Mouse (Mus musculus) lung, postnatal 0 days (tissue): ENCODE measurements around the gene Slc31a2. TPM values are rescaled to one million over a fixed set of nuclear protein-coding genes. Genes with fewer than 3 reads are reported as not detected.

Source experiments
- ATAC-seq: fragments of 200-750 bp; cut with Nextera tagmentation; 2 replicates; pipeline ENCODE4 v1.8.0; 2017; ENCODE audit warnings: moderate library complexity
- DNase-seq: peaks from one replicate; pipeline ENCODE4 v3.0.0-alpha.2; 2016; ENCODE audit warnings: low spot score
- H3K27ac ChIP-seq: fragments of 300-500 bp; sonication (generic); 2 replicates; pipeline ENCODE4 v1.5.1; 2014; ENCODE audit warnings: antibody characterized with exemption, mild to moderate bottlenecking, low read length, mixed read lengths
- H3K27me3 ChIP-seq: fragments of 300-500 bp; sonication (generic); replicated peaks from 2 replicates; pipeline ENCODE4 v1.6.1; 2014; ENCODE audit warnings: low read length, mixed read lengths; ENCODE audit not compliant: insufficient read depth
- H3K36me3 ChIP-seq: fragments of 300-500 bp; sonication (generic); 2 replicates; pipeline ENCODE4 v1.6.1; 2014; ENCODE audit warnings: low read length, mixed read lengths; ENCODE audit not compliant: insufficient read depth
- H3K4me1 ChIP-seq: fragments of 300-500 bp; sonication (generic); 2 replicates; pipeline ENCODE4 v1.6.1; 2014; ENCODE audit warnings: antibody characterized with exemption, low read depth, low read length, mixed read lengths; ENCODE audit not compliant: insufficient read depth
- H3K4me2 ChIP-seq: fragments of 300-500 bp; sonication (generic); replicated peaks from 2 replicates; pipeline ENCODE4 v1.6.1; 2014; ENCODE audit warnings: low read depth, mild to moderate bottlenecking, low read length, moderate library complexity, mixed read lengths
- H3K4me3 ChIP-seq: fragments of 300-500 bp; sonication (generic); 2 replicates; pipeline ENCODE4 v1.5.1; 2014; ENCODE audit warnings: low read depth, low read length
- H3K9ac ChIP-seq: fragments of 300-500 bp; sonication (generic); replicated peaks from 2 replicates; pipeline ENCODE4 v1.6.1; 2014; ENCODE audit warnings: low read depth, mild to moderate bottlenecking
- H3K9me3 ChIP-seq: fragments of 300-500 bp; sonication (generic); 2 replicates; pipeline ENCODE4 v1.6.1; 2016; ENCODE audit warnings: low read length, mixed read lengths
- CTCF ChIP-seq: IDR thresholded peaks from 2 replicates; pipeline ENCODE4 v1.5.1; 2016; ENCODE audit warnings: antibody characterized with exemption, mild to moderate bottlenecking
- EP300 ChIP-seq: IDR thresholded peaks from 2 replicates; pipeline ENCODE4 v1.6.1; 2016; ENCODE audit warnings: antibody characterized with exemption, mild to moderate bottlenecking, control low read depth
- WGBS: fragments of 180-500 bp; shearing (Covaris S2); extraction: QIAGEN DNeasy Blood & Tissue Kit; methylation state at CpG from one replicate; pipeline ENCODE4 v1.1.7; 2014; 5-methylcytosine and 5-hydroxymethylcytosine counted together
- polyA plus RNA-seq: library from polyadenylated mRNA; unstranded; fragments of >200 nt; fragmentation: Nextera tagmentation; extraction: Ambion mirVana; gene quantifications from 2 replicates; pipeline ENCODE4 v1.2.1, GENCODE M21; 2015

Slc31a2 gene
- polyA plus RNA-seq, 1 experiment from 2014 or later: 25.5 TPM

GRCm38 (mm10) chr4:62248328-62248727, 14.0 kb upstream of the Slc31a2 start:
- no peaks in the 10 kb centered on the region for H3K36me3 ChIP-seq
- no peak overlapping the region for H3K9ac ChIP-seq
- WGBS: 39% methylated on average over 4 of the region's 4 CpGs
- TF ChIP-seq CTCF (no peak), EP300 (no peak)
- H3K4me3 ChIP-seq: no peak overlapping the region
- no peaks in the 10 kb centered on the region for H3K4me1 ChIP-seq
- no peak for ATAC-seq
- no peak for DNase-seq
- H3K27ac ChIP-seq: no peak overlapping the region
- no peaks in the 10 kb centered on the region for H3K27me3 ChIP-seq
- H3K4me2 ChIP-seq: no peak overlapping the region
- no peaks in the 10 kb centered on the region for H3K9me3 ChIP-seq

- H3K4me3 ChIP-seq: no peak overlapping the region
- H3K4me1 ChIP-seq: no peaks in the 10 kb centered on the region
- 43% methylated on average over 3 of the region's 3 CpGs for WGBS
- no peak overlapping the region for H3K4me2 ChIP-seq
- no peaks in the 10 kb centered on the region for H3K36me3 ChIP-seq
- H3K27ac ChIP-seq: no peak overlapping the region
- no peak overlapping the region for H3K9ac ChIP-seq
- no peaks in the 10 kb centered on the region for H3K9me3 ChIP-seq
- no peaks in the 10 kb centered on the region for H3K27me3 ChIP-seq
- ATAC-seq (no peak), DNase-seq (no peak)
- TF ChIP-seq EP300: no peak
- TF ChIP-seq CTCF: peak; percentile 48
Observed at GRCm38 (mm10) chr4:62250896-62251544, 11.3 kb upstream of the Slc31a2 start.

GRCm38 (mm10) chr4:62251776-62252175, 10.6 kb upstream of the Slc31a2 start:
- ATAC-seq (no peak), DNase-seq (no peak)
- Histone ChIP-seq H3K9ac (no peak overlapping the region), H3K27ac (no peak overlapping the region), H3K27me3 (no peaks in the 10 kb centered on the region), H3K4me2 (no peak overlapping the region), H3K9me3 (no peaks in the 10 kb centered on the region), H3K4me3 (no peak overlapping the region), H3K36me3 (no peaks in the 10 kb centered on the region), H3K4me1 (no peaks in the 10 kb centered on the region)
- WGBS: 82% methylated on average over 4 of the region's 4 CpGs
- TF ChIP-seq CTCF (no peak), EP300 (no peak)

- ATAC-seq (no peak), DNase-seq (no peak)
- Histone ChIP-seq H3K27ac (no peak overlapping the region), H3K4me1 (no peaks in the 10 kb centered on the region), H3K36me3 (no peaks in the 10 kb centered on the region), H3K4me3 (no peak overlapping the region), H3K4me2 (no peak overlapping the region), H3K9ac (no peak overlapping the region), H3K27me3 (no peaks in the 10 kb centered on the region), H3K9me3 (no peaks in the 10 kb centered on the region)
- TF ChIP-seq CTCF (no peak), EP300 (no peak)
- WGBS: 60% methylated on average over 8 of the region's 8 CpGs
Observed at GRCm38 (mm10) chr4:62254551-62254950, 7.8 kb upstream of the Slc31a2 start.

- Histone ChIP-seq H3K27ac (no peak overlapping the region), H3K9me3 (no peaks in the 10 kb centered on the region), H3K4me1 (no peaks in the 10 kb centered on the region), H3K9ac (no peak overlapping the region), H3K4me2 (no peak overlapping the region), H3K36me3 (no peaks in the 10 kb centered on the region), H3K4me3 (no peak overlapping the region), H3K27me3 (no peaks in the 10 kb centered on the region)
- TF ChIP-seq CTCF (no peak), EP300 (no peak)
- DNase-seq: peak; percentile 60
- ATAC-seq: no peak
- 22% methylated on average over 8 of the region's 8 CpGs for WGBS
Observed at GRCm38 (mm10) chr4:62256931-62257330, 5.4 kb upstream of the Slc31a2 start.

GRCm38 (mm10) chr4:62263133-62263844, 927 bp downstream of the Slc31a2 start:
- H3K27me3 ChIP-seq: no peaks in the 10 kb centered on the region
- H3K9ac ChIP-seq: no peak overlapping the region
- no peak overlapping the region for H3K4me3 ChIP-seq
- no peaks in the 10 kb centered on the region for H3K9me3 ChIP-seq
- no peak overlapping the region for H3K4me2 ChIP-seq
- no peak for ATAC-seq
- DNase-seq: peak; percentile 61
- no peaks in the 10 kb centered on the region for H3K4me1 ChIP-seq
- TF ChIP-seq CTCF (peak; percentile 63), EP300 (no peak)
- no peak overlapping the region for H3K27ac ChIP-seq
- H3K36me3 ChIP-seq: no peaks in the 10 kb centered on the region
- 30% methylated on average over 7 of the region's 7 CpGs for WGBS
